Comparison of ENCODE assay signal across 18 mouse cellular contexts in genomic region chr5:112035426-112035825, GRCm38 (mm10).
"Had no signal": no experiment of that assay in that cellular context is flagged by ENCODE, and none has a peak within 500 bp of the region (broad histone marks: within the 10 kb centered on the region; RNA-seq: fewer than 3 reads in every experiment).

No protein-coding gene starts in this region.

- H3K36me3 ChIP-seq: liver, embryonic 15.5 days; lung, embryonic 15.5 days; midbrain, embryonic 12.5 days; neural tube, embryonic 12.5 days; stomach, embryonic 15.5 days had no signal

- H3K4me1 ChIP-seq: liver, embryonic 15.5 days; lung, embryonic 15.5 days; megakaryocyte, embryonic 14.5 days had no signal

- H3K4me2 ChIP-seq: liver, embryonic 15.5 days; lung, embryonic 15.5 days; midbrain, embryonic 12.5 days; neural tube, embryonic 12.5 days; stomach, embryonic 15.5 days had no signal

- DNase-seq: liver, postnatal 0 days; lung, adult 2 months; lung, postnatal 14 days; lung, postnatal 36 days; midbrain, embryonic 14.5 days; right cerebral cortex, postnatal 14 days; thymus, postnatal 14 days; thymus, postnatal 36 days had no signal

- H3K9me3 ChIP-seq: liver, embryonic 15.5 days; lung, embryonic 15.5 days; megakaryocyte, embryonic 14.5 days; midbrain, embryonic 12.5 days; neural tube, embryonic 12.5 days; stomach, embryonic 15.5 days had no signal

- H3K27ac ChIP-seq: liver, embryonic 15.5 days; lung, embryonic 15.5 days; macrophage; midbrain, embryonic 12.5 days; neural tube, embryonic 12.5 days; stomach, embryonic 15.5 days; stomach, postnatal 0 days had no signal

- ATAC-seq: liver, postnatal 0 days; lung, postnatal 0 days; midbrain, embryonic 16.5 days had no signal

- H3K9ac ChIP-seq: liver, embryonic 15.5 days; liver, postnatal 0 days; lung, embryonic 15.5 days; midbrain, embryonic 12.5 days; neural tube, embryonic 12.5 days; stomach, embryonic 15.5 days had no signal

- H3K4me3 ChIP-seq: liver, embryonic 15.5 days; lung, embryonic 15.5 days; megakaryocyte, embryonic 14.5 days; midbrain, embryonic 12.5 days; neural tube, embryonic 12.5 days; stomach, embryonic 15.5 days had no signal

- H3K27me3 ChIP-seq: liver, embryonic 15.5 days; lung, embryonic 15.5 days; stomach, embryonic 15.5 days had no signal
